Mouse (Mus musculus) retina, embryonic 14.5 days (tissue): Measurements from ENCODE around the gene Fap.

Experiments
- DNase-seq: peaks from one replicate; pipeline ENCODE4 v3.0.0-alpha.2; 2015; ENCODE audit warnings: low spot score

Fap gene

DNA sequence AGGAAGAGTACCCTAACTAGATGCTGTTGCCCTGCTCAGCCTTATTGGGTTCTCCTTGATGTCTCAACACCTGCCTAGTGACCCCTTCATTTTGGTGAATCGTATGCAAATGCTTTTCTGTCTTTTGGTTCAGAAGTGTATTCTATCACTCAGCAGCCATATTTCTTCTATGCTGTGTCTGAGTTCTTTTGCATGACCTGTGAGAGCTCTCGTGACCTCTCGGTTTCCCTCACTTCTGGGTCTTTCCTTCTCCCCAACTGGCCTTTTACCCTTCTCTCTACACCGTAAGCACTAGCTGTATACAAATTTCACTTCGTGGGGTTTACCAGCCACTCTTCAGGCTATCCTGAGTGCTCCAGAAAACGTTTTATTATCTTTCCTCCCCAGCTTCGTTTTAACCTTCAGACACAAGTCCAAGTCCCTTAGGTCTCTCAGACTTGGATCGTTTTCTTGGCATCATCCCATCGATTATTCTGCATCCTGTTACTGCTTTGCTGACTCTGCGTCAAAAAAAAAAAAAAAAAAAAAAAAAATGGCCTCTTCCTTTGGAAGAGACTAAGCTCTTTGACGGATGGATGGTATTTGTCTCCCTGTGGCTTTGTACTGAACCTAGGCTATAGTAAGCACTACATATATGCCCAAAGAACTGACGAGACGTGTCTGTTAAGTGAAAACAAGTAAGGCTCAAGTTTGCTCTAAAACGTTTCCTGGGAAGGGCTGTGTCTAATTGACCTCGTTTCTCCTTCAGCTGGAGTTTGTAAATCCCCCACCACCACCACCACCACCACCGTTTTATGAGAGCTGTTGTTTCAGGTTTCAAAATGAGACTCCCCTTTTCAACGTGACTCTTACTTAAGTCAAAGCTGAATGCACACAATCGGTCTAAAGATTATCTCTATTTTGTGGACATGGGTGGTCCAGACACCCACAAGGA lies 114.4 kb downstream of the Fap start:
- DNase-seq, result no peak

DNA sequence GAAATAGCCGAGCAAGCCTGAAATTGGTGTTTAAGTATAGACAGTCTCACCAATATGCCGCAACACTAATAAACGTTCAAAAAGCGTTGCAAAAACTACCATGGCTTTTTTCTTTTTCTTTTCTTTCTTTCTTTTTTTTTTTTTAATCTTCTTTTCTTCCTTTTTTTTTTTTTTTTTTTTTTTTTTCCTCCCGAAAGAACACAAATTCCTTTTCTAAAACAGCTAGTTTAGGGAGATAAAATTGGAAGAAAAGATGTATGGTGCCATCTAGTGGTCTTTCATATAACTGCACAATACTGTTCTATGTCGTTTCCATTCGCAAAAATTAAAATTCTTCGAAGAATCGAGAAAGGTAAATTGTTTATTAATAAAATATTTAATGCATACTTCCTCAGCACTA lies 115.8 kb downstream of the Fap start:
- DNase-seq, result peak; percentile 77

DNA sequence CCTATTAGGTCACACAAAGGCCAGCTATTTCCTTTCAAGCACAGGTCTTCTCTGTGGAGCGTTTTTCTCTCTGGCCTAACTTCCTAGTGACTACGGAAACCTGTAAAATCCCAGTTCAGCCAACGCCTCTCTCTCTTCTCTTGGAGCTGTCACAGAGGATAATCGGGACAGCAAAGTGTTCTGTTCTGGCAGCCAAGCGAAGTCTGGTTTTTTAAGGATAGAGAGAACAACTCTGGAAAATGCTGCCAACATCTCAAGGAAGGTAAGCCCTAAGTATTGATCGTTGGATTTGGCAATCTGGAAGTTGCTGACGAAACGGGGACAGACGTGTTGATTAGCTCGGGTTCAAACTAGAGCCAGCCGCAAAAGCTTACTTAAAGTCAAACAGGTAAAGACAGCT lies 118.9 kb downstream of the Fap start:
- DNase-seq, result no peak

DNA sequence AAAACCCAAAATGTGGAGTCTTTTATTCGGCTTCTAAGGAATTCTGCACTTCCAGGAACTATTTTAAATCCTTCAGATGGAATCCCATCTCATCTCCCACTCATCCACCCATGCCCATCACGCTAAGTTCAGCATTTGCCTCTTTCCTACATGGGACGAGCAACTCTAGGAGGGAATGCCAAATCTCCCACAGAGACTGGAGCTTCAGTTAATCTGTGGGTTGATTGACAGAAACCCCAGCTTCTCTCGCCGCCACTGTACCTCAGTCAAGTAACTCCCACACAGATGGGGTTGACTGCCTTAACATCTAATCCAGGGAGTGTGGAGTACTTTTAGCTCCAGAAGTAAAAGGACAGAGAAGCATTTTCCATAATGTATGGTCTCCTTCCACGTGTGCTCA lies 119.8 kb downstream of the Fap start:
- DNase-seq, result no peak
